Mouse (Mus musculus): ENCODE measurements around the gene Xrn2. TPM values are rescaled to one million over a fixed set of nuclear protein-coding genes. Genes with fewer than 3 reads are reported as not detected.

Gene Xrn2
- polyA plus RNA-seq, 1 experiment from 2014 or later: 80.9 TPM

DNA sequence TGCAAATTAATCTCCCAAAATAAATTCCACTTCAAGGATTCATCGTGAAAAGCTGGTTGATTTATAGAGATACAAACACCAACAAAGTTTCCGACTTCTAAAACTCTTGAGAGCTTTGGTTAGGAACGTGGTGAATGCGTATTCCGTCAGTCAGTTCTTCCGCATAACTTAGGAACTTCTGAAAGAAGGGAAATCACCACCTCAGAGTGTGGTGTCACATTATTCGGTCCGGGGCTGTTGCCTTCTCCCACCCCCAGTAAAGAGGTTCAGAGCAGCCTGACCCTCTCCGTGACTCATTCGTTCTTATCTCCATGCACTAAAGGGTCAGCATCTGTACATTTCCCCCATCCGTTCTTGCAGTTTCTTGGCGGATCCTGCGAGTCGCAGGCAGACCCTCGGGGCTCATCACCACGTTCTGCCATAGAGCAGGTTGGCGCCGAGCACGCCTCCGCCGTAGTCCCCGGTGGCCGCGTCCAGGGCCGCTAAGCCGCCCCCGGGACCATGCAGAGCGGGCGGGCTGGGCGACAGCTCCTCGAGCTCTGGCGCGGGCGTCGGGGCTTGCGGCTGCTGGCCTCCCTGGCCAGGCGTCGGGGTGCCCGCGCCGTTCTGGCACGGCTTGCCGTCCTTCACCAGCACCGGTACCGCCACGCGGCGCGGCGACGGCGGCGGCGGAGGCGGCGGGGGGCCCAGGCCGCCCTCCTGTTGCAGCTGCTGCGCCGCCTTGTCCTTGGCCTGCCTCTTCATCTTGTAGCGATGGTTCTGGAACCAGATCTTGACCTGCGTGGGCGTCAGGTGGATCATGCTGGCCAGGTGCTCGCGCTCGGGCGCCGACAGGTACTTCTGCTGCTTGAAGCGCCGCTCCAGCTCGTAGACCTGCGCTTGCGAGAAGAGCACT is 70.9 kb downstream of the Xrn2 start:
- Histone ChIP-seq H3K9ac (no peak overlapping the region), H3K9me3 (ENCODE audit: control insufficient read depth, low read length) (no peaks in the 10 kb centered on the region), H3K4me1 (replicated peaks; ENCODE audit: control insufficient read depth, insufficient read depth, low read length) (0 out of 2 replicates have a peak, but pooled peaks cover 4% of the 10 kb centered on the region), H3K27me3 (ENCODE audit: control insufficient read depth, insufficient read depth, low read length) (peaks cover 95% of the 10 kb centered on the region), H3K36me3 (replicated peaks; ENCODE audit: control insufficient read depth, insufficient read depth) (peaks cover 4% of the 10 kb centered on the region; the same call in 1 of the 2 replicates), H3K27ac (no peak overlapping the region), H3K4me3 (replicated peaks; ENCODE audit: low read length) (no peak overlapping the region; the same call in none of the 2 replicates), H3K4me2 (replicated peaks) (no peak overlapping the region)
- DNase-seq (ENCODE audit: low spot score) (peak; percentile 51), ATAC-seq (ENCODE audit: low FRiP score) (peak; percentile 41; the same call in 1 of the 2 replicates)
- WGBS: under 1% methylated on average over 72 of the region's 72 CpGs

DNA sequence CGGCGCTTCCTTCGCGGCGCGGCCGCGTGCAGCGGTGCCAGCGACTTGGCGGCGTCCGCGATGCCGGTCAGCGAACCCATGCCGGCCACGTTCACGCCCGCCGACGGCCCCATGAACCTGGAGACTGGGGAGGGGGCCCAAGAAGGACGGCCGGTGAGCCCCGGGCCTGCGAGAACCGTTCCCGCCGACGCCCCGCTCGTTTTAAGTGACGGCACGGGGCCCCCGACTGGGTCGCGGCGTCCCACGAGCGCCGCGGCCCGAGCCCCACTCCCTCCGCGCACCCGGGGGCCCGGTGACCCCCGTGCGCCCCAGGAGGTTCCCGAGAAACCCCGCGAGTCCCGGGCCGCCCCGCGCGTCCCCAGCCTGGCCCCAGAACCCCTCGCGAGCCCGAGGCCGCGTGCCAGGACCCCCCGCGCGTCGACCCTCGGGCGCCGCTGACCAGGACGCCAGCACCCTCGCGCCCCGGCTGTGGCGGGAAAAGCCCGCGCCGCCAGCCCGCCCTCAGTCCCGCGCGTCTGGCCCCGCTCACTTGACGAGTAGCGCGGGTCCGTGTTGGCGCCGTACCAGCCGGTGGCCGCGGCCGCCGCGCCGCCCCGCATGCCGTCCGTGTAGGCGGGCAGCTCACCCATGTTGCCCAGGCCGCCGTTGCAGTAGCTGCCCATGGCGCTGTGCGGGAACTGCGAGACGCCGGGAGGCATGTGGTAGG is 71.7 kb downstream of the Xrn2 start:
- 0 out of 2 replicates have a peak, but pooled peaks cover 4% of the 10 kb centered on the region for H3K4me1 ChIP-seq (replicated peaks; ENCODE audit: control insufficient read depth, insufficient read depth, low read length)
- H3K9me3 ChIP-seq (ENCODE audit: control insufficient read depth, low read length): no peaks in the 10 kb centered on the region
- peak overlapping the region; percentile 45 for H3K4me2 ChIP-seq (replicated peaks)
- no peak for DNase-seq (ENCODE audit: low spot score)
- peak; percentile 46; the same call in 1 of the 2 replicates for ATAC-seq (ENCODE audit: low FRiP score)
- under 1% methylated on average over 93 of the region's 106 CpGs for WGBS
- no peaks in the 10 kb centered on the region for H3K36me3 ChIP-seq (replicated peaks; ENCODE audit: control insufficient read depth, insufficient read depth)
- H3K4me3 ChIP-seq (replicated peaks; ENCODE audit: low read length): peak overlapping the region; percentile 19
- peaks cover 88% of the 10 kb centered on the region for H3K27me3 ChIP-seq (ENCODE audit: control insufficient read depth, insufficient read depth, low read length)
- H3K9ac ChIP-seq: no peak overlapping the region
- no peak overlapping the region for H3K27ac ChIP-seq

DNA sequence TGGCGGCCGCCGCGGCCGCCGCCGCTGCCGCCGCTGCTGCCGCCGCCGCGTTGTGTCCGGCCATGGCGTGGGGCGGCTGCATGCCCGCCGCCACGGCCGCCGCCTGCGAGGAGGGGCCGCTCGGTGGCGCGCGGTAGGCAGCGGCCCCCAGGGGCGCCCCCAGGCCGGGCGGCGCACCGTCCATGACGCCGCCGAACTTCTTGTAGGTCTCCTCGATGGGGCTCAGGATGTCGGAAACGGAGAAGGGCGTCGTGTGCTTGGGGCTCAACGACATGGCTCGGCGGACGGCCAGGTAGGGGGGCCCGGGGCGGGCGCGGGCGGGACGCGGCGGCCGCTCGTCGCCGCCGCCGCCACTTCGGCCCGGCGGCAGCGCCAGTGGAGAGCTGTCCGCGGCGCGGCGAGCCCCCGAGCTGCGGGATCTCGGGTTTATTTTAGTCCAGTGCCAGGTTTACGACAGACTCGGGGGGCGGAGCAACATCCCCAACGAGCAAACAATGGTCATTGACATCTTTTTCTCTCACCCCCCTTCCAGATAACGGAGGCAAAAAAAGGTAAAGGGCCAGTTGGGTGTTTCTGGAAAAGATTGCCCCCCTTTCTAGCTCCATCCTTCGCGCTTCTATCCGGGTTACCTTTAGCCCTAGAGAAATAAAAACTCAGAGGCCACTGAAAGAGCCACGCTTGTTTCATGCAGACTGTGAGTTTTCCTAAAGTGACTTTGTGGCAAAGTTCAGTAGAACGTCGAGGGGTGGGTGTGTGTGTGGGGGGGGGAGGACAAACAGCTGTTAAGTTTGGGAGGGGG is 72.5 kb downstream of the Xrn2 start, which contains the start of gene Nkx2-4:
TSS of gene Nkx2-4 (minus strand) at position 374 of the 799 bp plus-strand sequence.
- no peaks in the 10 kb centered on the region for H3K9me3 ChIP-seq (ENCODE audit: control insufficient read depth, low read length)
- no peak within 1 kb of the TSS for H3K9ac ChIP-seq
- ATAC-seq (ENCODE audit: low FRiP score) (peak; percentile 27; the same call in 1 of the 2 replicates), DNase-seq (ENCODE audit: low spot score) (no peak)
- peak within 1 kb of the TSS; percentile 45 for H3K4me2 ChIP-seq (replicated peaks)
- H3K36me3 ChIP-seq (replicated peaks; ENCODE audit: control insufficient read depth, insufficient read depth): no peaks in the 10 kb centered on the region
- no peak within 1 kb of the TSS for H3K27ac ChIP-seq
- WGBS: under 1% methylated on average over 72 of the region's 82 CpGs
- 0 out of 2 replicates have a peak, but pooled peaks cover 4% of the 10 kb centered on the region for H3K4me1 ChIP-seq (replicated peaks; ENCODE audit: control insufficient read depth, insufficient read depth, low read length)
- peaks cover 86% of the 10 kb centered on the region for H3K27me3 ChIP-seq (ENCODE audit: control insufficient read depth, insufficient read depth, low read length)
- peak within 1 kb of the TSS; percentile 19 for H3K4me3 ChIP-seq (replicated peaks; ENCODE audit: low read length)

DNA sequence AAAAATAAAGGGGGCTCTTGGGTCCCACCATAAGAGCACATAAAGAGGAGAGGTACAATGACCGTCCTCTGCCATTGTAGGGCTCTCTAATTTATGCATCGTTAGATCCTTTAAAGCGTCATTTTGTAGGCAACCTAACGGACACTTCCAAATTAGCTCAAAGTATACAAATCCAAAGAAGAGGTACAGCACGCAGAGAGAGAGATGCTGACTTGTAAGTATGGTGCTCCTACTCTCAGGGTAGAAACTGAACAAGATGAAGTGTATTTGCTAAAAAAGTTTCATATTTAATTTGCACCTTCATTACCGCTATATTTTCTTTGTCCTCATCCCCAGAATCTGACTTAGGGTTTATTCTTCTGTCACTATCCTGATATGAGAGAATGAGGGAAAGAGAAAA is 73.1 kb downstream of the Xrn2 start:
- WGBS: 8% methylated on average over 6 of the region's 6 CpGs
- no peak overlapping the region for H3K4me3 ChIP-seq (replicated peaks; ENCODE audit: low read length)
- no peaks in the 10 kb centered on the region for H3K36me3 ChIP-seq (replicated peaks; ENCODE audit: control insufficient read depth, insufficient read depth)
- peaks cover 86% of the 10 kb centered on the region for H3K27me3 ChIP-seq (ENCODE audit: control insufficient read depth, insufficient read depth, low read length)
- H3K27ac ChIP-seq: no peak overlapping the region
- DNase-seq (ENCODE audit: low spot score): no peak
- H3K9ac ChIP-seq: no peak overlapping the region
- no peak overlapping the region for H3K4me2 ChIP-seq (replicated peaks)
- H3K9me3 ChIP-seq (ENCODE audit: control insufficient read depth, low read length): no peaks in the 10 kb centered on the region
- ATAC-seq (ENCODE audit: low FRiP score): no peak
- H3K4me1 ChIP-seq (replicated peaks; ENCODE audit: control insufficient read depth, insufficient read depth, low read length): 0 out of 2 replicates have a peak, but pooled peaks cover 4% of the 10 kb centered on the region

DNA sequence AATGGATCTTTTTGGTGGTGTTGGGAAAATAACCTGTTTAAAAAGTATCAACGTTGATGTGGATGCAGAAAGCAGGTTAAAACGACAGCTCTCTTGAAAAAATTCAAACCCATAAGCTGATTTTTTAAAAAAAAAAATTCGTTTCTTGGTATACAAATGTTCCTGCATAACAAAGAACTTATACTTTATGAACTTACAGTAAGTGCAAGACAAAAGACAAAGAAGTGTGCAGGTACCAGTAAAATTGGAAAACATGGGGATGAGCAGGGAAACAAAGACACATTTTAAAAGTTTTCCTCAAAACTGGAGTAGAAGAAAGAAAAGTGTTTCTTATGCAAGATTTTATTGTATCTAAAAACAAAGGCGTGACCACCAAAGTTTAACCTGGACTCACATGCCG is 73.6 kb downstream of the Xrn2 start:
- ATAC-seq (ENCODE audit: low FRiP score) (no peak), DNase-seq (ENCODE audit: low spot score) (no peak)
- Histone ChIP-seq H3K27ac (no peak overlapping the region), H3K27me3 (ENCODE audit: control insufficient read depth, insufficient read depth, low read length) (peaks cover 81% of the 10 kb centered on the region), H3K9ac (no peak overlapping the region), H3K4me2 (replicated peaks) (no peak overlapping the region), H3K9me3 (ENCODE audit: control insufficient read depth, low read length) (no peaks in the 10 kb centered on the region), H3K36me3 (replicated peaks; ENCODE audit: control insufficient read depth, insufficient read depth) (no peaks in the 10 kb centered on the region), H3K4me1 (replicated peaks; ENCODE audit: control insufficient read depth, insufficient read depth, low read length) (0 out of 2 replicates have a peak, but pooled peaks cover 4% of the 10 kb centered on the region), H3K4me3 (replicated peaks; ENCODE audit: low read length) (no peak overlapping the region)
- WGBS: 14% methylated on average over 5 of the region's 5 CpGs

DNA sequence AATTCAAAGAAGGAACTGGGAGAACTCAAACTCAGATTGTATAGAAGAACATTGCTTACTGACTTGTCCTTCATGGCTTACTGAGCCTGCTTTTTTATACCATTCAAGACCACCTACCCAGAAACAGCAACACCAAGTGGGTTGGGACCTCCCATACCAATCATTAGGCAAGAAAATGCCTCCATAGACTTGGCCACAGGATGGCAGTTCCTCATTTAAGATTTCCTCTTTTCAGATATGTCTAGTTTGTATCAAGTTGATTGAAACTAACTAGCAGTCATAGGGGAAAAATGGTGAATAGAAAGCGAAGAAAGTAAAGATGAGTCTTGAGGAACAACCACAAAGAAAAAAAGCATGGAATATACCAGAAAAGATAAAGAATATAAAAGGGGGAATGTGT is 106.9 kb downstream of the Xrn2 start:
- no peaks in the 10 kb centered on the region for H3K27me3 ChIP-seq (ENCODE audit: control insufficient read depth, insufficient read depth, low read length)
- no peak overlapping the region for H3K9ac ChIP-seq
- no peak overlapping the region for H3K27ac ChIP-seq
- no peak for ATAC-seq (ENCODE audit: low FRiP score)
- no peak for DNase-seq (ENCODE audit: low spot score)
- H3K4me1 ChIP-seq (replicated peaks; ENCODE audit: control insufficient read depth, insufficient read depth, low read length): no peaks in the 10 kb centered on the region
- WGBS: 95% methylated on average over 1 of the region's 1 CpGs
- no peaks in the 10 kb centered on the region for H3K9me3 ChIP-seq (ENCODE audit: control insufficient read depth, low read length)
- H3K4me3 ChIP-seq (replicated peaks; ENCODE audit: low read length): no peak overlapping the region
- no peaks in the 10 kb centered on the region for H3K36me3 ChIP-seq (replicated peaks; ENCODE audit: control insufficient read depth, insufficient read depth)
- no peak overlapping the region for H3K4me2 ChIP-seq (replicated peaks)

DNA sequence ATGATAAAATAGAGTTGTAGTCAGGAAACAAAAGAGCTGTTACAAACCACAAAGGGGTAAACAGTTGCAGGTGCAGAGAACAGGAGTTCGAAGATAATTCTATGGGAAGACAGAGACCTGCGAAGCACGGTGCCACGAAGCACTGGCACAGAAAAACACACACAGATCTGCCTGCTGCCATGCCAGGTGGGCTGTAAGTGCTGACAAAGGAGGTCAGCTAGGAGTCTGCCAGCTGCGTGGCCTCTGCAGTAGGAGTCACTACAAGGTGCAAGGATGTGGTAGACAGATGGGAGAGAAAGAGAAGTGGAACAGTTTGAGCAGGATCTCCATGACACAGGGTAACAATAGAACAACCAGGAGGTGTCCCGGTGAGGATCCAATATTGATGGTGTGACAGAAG is 114.6 kb downstream of the Xrn2 start:
- ATAC-seq (ENCODE audit: low FRiP score) (no peak), DNase-seq (ENCODE audit: low spot score) (no peak)
- no peak overlapping the region for H3K9ac ChIP-seq
- whole genome bisulfite sequencing: 74% methylated on average over 6 of the region's 6 CpGs
- no peaks in the 10 kb centered on the region for H3K4me1 ChIP-seq (replicated peaks; ENCODE audit: control insufficient read depth, insufficient read depth, low read length)
- H3K9me3 ChIP-seq (ENCODE audit: control insufficient read depth, low read length): no peaks in the 10 kb centered on the region
- H3K36me3 ChIP-seq (replicated peaks; ENCODE audit: control insufficient read depth, insufficient read depth): no peaks in the 10 kb centered on the region
- no peak overlapping the region for H3K27ac ChIP-seq
- H3K4me3 ChIP-seq (replicated peaks; ENCODE audit: low read length): no peak overlapping the region
- no peaks in the 10 kb centered on the region for H3K27me3 ChIP-seq (ENCODE audit: control insufficient read depth, insufficient read depth, low read length)
- no peak overlapping the region for H3K4me2 ChIP-seq (replicated peaks)

All from hindbrain, embryonic 14.5 days (tissue).